Mouse (Mus musculus) left cerebral cortex, adult 18-20 months (tissue): Measurements from ENCODE around the gene Mpzl3. TPM values are rescaled to one million over a fixed set of nuclear protein-coding genes. Genes with fewer than 3 reads are reported as not detected.
A peak's percentile ranks its signal among the peaks of the same experiment; 100 is the strongest.

ENCODE experiments used
- DNase-seq, 2 experiments: peaks; one replicate each; pipeline ENCODE4 v3.0.0; 2021 to 2022; ENCODE audit warnings: low spot score in 2 of 2, mixed read lengths in 1 of 2
- total RNA-seq, 2 experiments: library from RNA; stranded (reverse); gene quantifications; 2 replicates each; pipeline ENCODE4 v1.2.3; 2021

Gene Mpzl3
- total RNA-seq, 2 experiments from 2014 or later = 4.5 to 5.2 TPM

GRCm38 (mm10) chr9:45097877-45098276, 42.9 kb downstream of the Mpzl3 start:
- no peak for DNase-seq

- DNase-seq = no peak
These were observed 43.4 kb downstream of the Mpzl3 start for GRCm38 (mm10) chr9:45098426-45098825.

GRCm38 (mm10) chr9:45102528-45102927, 47.5 kb downstream of the Mpzl3 start:
- no peak for DNase-seq

- no peak for DNase-seq
These were observed 48.4 kb downstream of the Mpzl3 start for GRCm38 (mm10) chr9:45103211-45103979.

- no peak for DNase-seq
These were observed 50.8 kb downstream of the Mpzl3 start for GRCm38 (mm10) chr9:45105596-45106374.

- peak; percentile 77 to 85 for DNase-seq
These were observed 60.7 kb downstream of the Mpzl3 start for GRCm38 (mm10) chr9:45115706-45116105.

- no peak for DNase-seq
These were observed 61.8 kb downstream of the Mpzl3 start for GRCm38 (mm10) chr9:45116819-45117218.

GRCm38 (mm10) chr9:45117741-45118431, 62.9 kb downstream of the Mpzl3 start, which contains the start of gene Scn2b:
Gene Scn2b (plus strand): TSS chr9:45117782.
- peak in 1 of 2 experiments; percentile 38 for DNase-seq

GRCm38 (mm10) chr9:45118552-45118951, 63.6 kb downstream of the Mpzl3 start:
- no peak for DNase-seq

GRCm38 (mm10) chr9:45119316-45119953, 64.4 kb downstream of the Mpzl3 start:
- DNase-seq = no peak

GRCm38 (mm10) chr9:45119954-45120530, 65.1 kb downstream of the Mpzl3 start:
- DNase-seq = no peak

GRCm38 (mm10) chr9:45120567-45120966, 65.6 kb downstream of the Mpzl3 start:
- no peak for DNase-seq

GRCm38 (mm10) chr9:45121001-45121400, 66.0 kb downstream of the Mpzl3 start:
- DNase-seq = peak in 1 of 2 experiments; percentile 36

- peak; percentile 81 to 83 for DNase-seq
These were observed 66.8 kb downstream of the Mpzl3 start for GRCm38 (mm10) chr9:45121769-45122168.

- DNase-seq = peak; percentile 76 to 82
These were observed 67.3 kb downstream of the Mpzl3 start for GRCm38 (mm10) chr9:45122209-45122761.

GRCm38 (mm10) chr9:45125211-45125610, 70.2 kb downstream of the Mpzl3 start:
- no peak for DNase-seq

- DNase-seq = no peak
These were observed 72.0 kb downstream of the Mpzl3 start for GRCm38 (mm10) chr9:45126941-45127340.
